Mouse (Mus musculus) CH12.LX (cell line): ENCODE measurements around the gene Tram2. TPM values are rescaled to one million over a fixed set of nuclear protein-coding genes. Genes with fewer than 3 reads are reported as not detected.

Experiments used
- DNase-seq: peaks from one replicate; pipeline ENCODE4 v3.0.0-alpha.2; 2013; ENCODE audit errors: extremely low read depth
- H3K27ac ChIP-seq: 2 replicates; pipeline ENCODE4 v1.5.1; 2012; ENCODE audit warnings: low read depth, mild to moderate bottlenecking, control low read depth, moderate library complexity; ENCODE audit not compliant: insufficient read depth
- H3K27me3 ChIP-seq: replicated peaks from 2 replicates; pipeline ENCODE3; 2012; ENCODE audit warnings: inconsistent platforms
- H3K36me3 ChIP-seq, 2 experiments: replicated peaks in 1 of 2; 2 replicates each; pipeline versions ENCODE3 to v1.6.1; 2012; ENCODE audit warnings: inconsistent platforms in 1 of 2, low read length in 1 of 2, mild to moderate bottlenecking in 1 of 2, mixed read lengths in 1 of 2, moderate library complexity in 1 of 2; ENCODE audit not compliant: control insufficient read depth in 1 of 2, insufficient read depth in 1 of 2
- H3K4me1 ChIP-seq, 2 experiments: 2 replicates each; pipeline ENCODE4 v1.6.1; 2012; ENCODE audit warnings: inconsistent platforms in 1 of 2, moderate library complexity in 1 of 2; ENCODE audit not compliant: insufficient read depth in 2 of 2, control insufficient read depth in 1 of 2
- H3K4me2 ChIP-seq: 2 replicates; pipeline ENCODE4 v1.6.1; 2012; ENCODE audit warnings: low read depth, mild to moderate bottlenecking, control low read depth; ENCODE audit not compliant: poor library complexity, insufficient read depth, severe bottlenecking
- H3K4me3 ChIP-seq, 3 experiments: fragments of 150-350 bp in 1 of 3; sonication (generic) in 1 of 3; replicated peaks in 1 of 3; 2 replicates each; pipeline versions ENCODE3 to v1.5.1; 2011 to 2012; ENCODE audit warnings: low read depth in 2 of 3, low read length in 2 of 3, mild to moderate bottlenecking in 2 of 3, moderate library complexity in 2 of 3, control low read depth in 1 of 3, improper control_type of control experiment in 1 of 3, inconsistent platforms in 1 of 3, mixed read lengths in 1 of 3; ENCODE audit not compliant: poor library complexity in 1 of 3
- H3K79me2 ChIP-seq: replicated peaks from 2 replicates; pipeline ENCODE4 v1.6.1; 2012; ENCODE audit warnings: mild to moderate bottlenecking, moderate library complexity; ENCODE audit not compliant: control insufficient read depth, poor library complexity, insufficient read depth, severe bottlenecking; ENCODE audit errors: extremely low read depth
- H3K9ac ChIP-seq: 2 replicates; pipeline ENCODE4 v1.6.1; 2012; ENCODE audit warnings: low read depth, mild to moderate bottlenecking, control low read depth, moderate library complexity; ENCODE audit not compliant: insufficient read depth
- H3K9me3 ChIP-seq: replicated peaks from 2 replicates; pipeline ENCODE3; 2012; ENCODE audit warnings: low read length, inconsistent platforms, mixed read lengths
- BHLHE40 ChIP-seq: IDR thresholded peaks from 2 replicates; pipeline ENCODE4 v1.6.1; 2011; ENCODE audit warnings: mild to moderate bottlenecking, low read depth, low read length, improper control_type of control experiment
- CHD2 ChIP-seq: IDR thresholded peaks from 2 replicates; pipeline ENCODE4 v1.6.1; 2011; ENCODE audit warnings: low read length, improper control_type of control experiment
- CTCF ChIP-seq, 2 experiments: IDR thresholded peaks in 1 of 2; conservative IDR thresholded peaks in 1 of 2; 2 replicates each; pipeline ENCODE4 v1.5.1; 2011 to 2012; ENCODE audit warnings: low read depth in 2 of 2, low read length in 2 of 2, improper control_type of control experiment in 1 of 2, inconsistent platforms in 1 of 2, mild to moderate bottlenecking in 1 of 2, moderate library complexity in 1 of 2
- E2F4 ChIP-seq: IDR thresholded peaks from 2 replicates; pipeline ENCODE4 v1.6.1; 2011; ENCODE audit warnings: low read depth, low read length, improper control_type of control experiment; ENCODE audit not compliant: insufficient replicate concordance
- EP300 ChIP-seq: IDR thresholded peaks from 2 replicates; pipeline ENCODE4 v1.6.1; 2011; ENCODE audit warnings: low read length, improper control_type of control experiment
- ETS1 ChIP-seq: conservative IDR thresholded peaks from 2 replicates; pipeline ENCODE4 v1.6.1; 2012; ENCODE audit warnings: low read depth, mild to moderate bottlenecking, inconsistent platforms, low read length, improper control_type of control experiment, moderate library complexity
- IRF4 ChIP-seq: IDR thresholded peaks from 2 replicates; pipeline ENCODE4 v1.6.1; 2014; ENCODE audit warnings: low read depth, mild to moderate bottlenecking, inconsistent platforms, low read length, improper control_type of control experiment
- JUN ChIP-seq: IDR thresholded peaks from 2 replicates; pipeline ENCODE4 v1.6.1; 2011; ENCODE audit warnings: low read depth, mild to moderate bottlenecking, low read length, improper control_type of control experiment, moderate library complexity; ENCODE audit not compliant: insufficient read depth
- JUND ChIP-seq: conservative IDR thresholded peaks from 2 replicates; pipeline ENCODE4 v1.6.1; 2011; ENCODE audit warnings: low read depth, low read length, improper control_type of control experiment
- MAZ ChIP-seq: IDR thresholded peaks from 2 replicates; pipeline ENCODE4 v1.6.1; 2012; ENCODE audit warnings: low read depth, mild to moderate bottlenecking, inconsistent platforms, low read length, improper control_type of control experiment, moderate library complexity
- MEF2A ChIP-seq: IDR thresholded peaks from 2 replicates; pipeline ENCODE4 v1.6.1; 2014; ENCODE audit warnings: low read depth, mild to moderate bottlenecking, inconsistent platforms, low read length, improper control_type of control experiment, borderline replicate concordance
- MYC ChIP-seq: IDR thresholded peaks from 2 replicates; pipeline ENCODE4 v1.6.1; 2011; ENCODE audit warnings: low read depth, mild to moderate bottlenecking, improper control_type of control experiment, low read length
- NELFE ChIP-seq: IDR thresholded peaks from 2 replicates; pipeline ENCODE4 v1.6.1; 2011; ENCODE audit warnings: low read depth, low read length, improper control_type of control experiment
- PAX5 ChIP-seq: IDR thresholded peaks from 2 replicates; pipeline ENCODE4 v1.6.1; 2012; ENCODE audit warnings: low read length, inconsistent platforms, mixed read lengths
- POLR2AphosphoS2 ChIP-seq: IDR thresholded peaks from 2 replicates; pipeline ENCODE4 v1.6.1; 2011; ENCODE audit warnings: low read depth, low read length, improper control_type of control experiment
- SMC3 ChIP-seq: IDR thresholded peaks from 2 replicates; pipeline ENCODE4 v1.6.1; 2011; ENCODE audit warnings: low read depth, low read length, improper control_type of control experiment
- TCF12 ChIP-seq: IDR thresholded peaks from 2 replicates; pipeline ENCODE4 v1.6.1; 2014; ENCODE audit warnings: low read depth, mild to moderate bottlenecking, inconsistent platforms, low read length, improper control_type of control experiment
- UBTF ChIP-seq: IDR thresholded peaks from 2 replicates; pipeline ENCODE4 v1.6.1; 2012; ENCODE audit warnings: low read depth, mild to moderate bottlenecking, inconsistent platforms, low read length, improper control_type of control experiment, moderate library complexity
- ZKSCAN1 ChIP-seq: IDR thresholded peaks from 2 replicates; pipeline ENCODE4 v1.6.1; 2012; ENCODE audit warnings: low read depth, inconsistent platforms, low read length, improper control_type of control experiment, borderline replicate concordance
- ZMIZ1 ChIP-seq: IDR thresholded peaks from 2 replicates; pipeline ENCODE4 v1.6.1; 2012; ENCODE audit warnings: low read depth, mild to moderate bottlenecking, inconsistent platforms, low read length, improper control_type of control experiment
- dilution Hi-C: fragments of 300-500 bp; cut with MboI; formaldehyde crosslinking; loops from 2 replicates; pipeline ENCODE4 v1.14.3; 2020; ENCODE audit warnings: low sequenced_read_pairs; ENCODE audit not compliant: extremely low pct_unique_long_range_greater_than_20kb, extremely low pct_ligation_motif_present
- in situ Hi-C: fragments of 300-500 bp; cut with MboI; formaldehyde crosslinking; loops from 3 replicates; pipeline ENCODE4 v1.14.3; 2019; ENCODE audit warnings: low sequenced_read_pairs, low pct_ligation_motif_present, low pct_unique_long_range_greater_than_20kb, mixed read lengths
- polyA plus RNA-seq: library from polyadenylated mRNA; unstranded; fragments of >175 nt; gene quantifications from 2 replicates; pipeline ENCODE4 v1.2.1, GENCODE M21; 2012; ENCODE audit warnings: low read depth; ENCODE audit not compliant: insufficient read length
- total RNA-seq, 2 experiments: library from RNA; depleted of rRNA; stranded (reverse); fragments of 300-350 nt in 1 of 2; fragments of >200 nt in 1 of 2; gene quantifications; 2 replicates each; pipeline ENCODE4 v1.2.3; 2012 to 2014

The Tram2 gene
- total and polyA plus RNA-seq, 3 experiments = 1.9 to 6.6 (median 2.4) TPM

- Histone ChIP-seq H3K27ac (no peak overlapping the region), H3K4me3 (no peak overlapping the region), H3K36me3 (peaks cover 0 to 69% of the 10 kb centered on the region in 2 experiments), H3K4me1 (peaks cover 10 to 36% of the 10 kb centered on the region in 2 experiments), H3K9ac (no peak overlapping the region)
- dilution Hi-C loops = no loop called here
- TF ChIP-seq POLR2AphosphoS2 (no peak), MAZ (no peak), MYC (no peak), E2F4 (no peak), JUND (no peak), ETS1 (no peak), CTCF (conservative IDR thresholded peaks at IDR 0.05 in 1 of 2, IDR thresholded peaks at IDR 0.05 in 1 of 2; ENCODE audit: low read depth in 2 of 2, low read length in 2 of 2) (no peak), NELFE (no peak), ZMIZ1 (no peak), PAX5 (no peak), ZKSCAN1 (no peak)
- TF ChIP-seq, all 38 proteins: peak for 0
- Histone ChIP-seq H3K27me3 (no peaks in the 10 kb centered on the region), H3K4me2 (no peak overlapping the region), H3K79me2 (no peaks in the 10 kb centered on the region; the same call in 1 of the 2 replicates), H3K9me3 (no peaks in the 10 kb centered on the region)
- in situ Hi-C loops = no loop called here
- DNase-seq = no peak
Measured at GRCm38 (mm10) chr1:21067536-21068221, 11.3 kb downstream of the Tram2 start.

GRCm38 (mm10) chr1:21064153-21064552 is 14.9 kb downstream of the Tram2 start:
- peak; percentile 62 for DNase-seq
- Histone ChIP-seq H3K27me3 (no peaks in the 10 kb centered on the region), H3K36me3 (peaks cover 0 to 76% of the 10 kb centered on the region in 2 experiments), H3K4me2 (no peak overlapping the region), H3K79me2 (no peaks in the 10 kb centered on the region; the same call in 1 of the 2 replicates), H3K9ac (no peak overlapping the region), H3K27ac (peak overlapping the region; percentile 22; the same call in 1 of the 2 replicates), H3K4me3 (peak overlapping the region in 1 of 3 experiments; percentile 1), H3K4me1 (peaks cover 10 to 21% of the 10 kb centered on the region in 2 experiments), H3K9me3 (no peaks in the 10 kb centered on the region)
- dilution Hi-C loops (no loop called here), in situ Hi-C loops (no loop called here)
- TF ChIP-seq MEF2A (no peak), TCF12 (peak; percentile 82), JUND (peak; percentile 83), JUN (peak; percentile 64), EP300 (peak; percentile 79), ETS1 (0 out of 2 replicates have a peak, but pooled peaks have one; percentile 24), SMC3 (no peak), PAX5 (no peak), IRF4 (peak; percentile 95), CHD2 (peak; percentile 91), BHLHE40 (peak; percentile 34; the same call in 1 of the 2 replicates), UBTF (no peak)
